Comparison of ENCODE assay signal across 13 mouse cellular contexts in the genomic region with DNA sequence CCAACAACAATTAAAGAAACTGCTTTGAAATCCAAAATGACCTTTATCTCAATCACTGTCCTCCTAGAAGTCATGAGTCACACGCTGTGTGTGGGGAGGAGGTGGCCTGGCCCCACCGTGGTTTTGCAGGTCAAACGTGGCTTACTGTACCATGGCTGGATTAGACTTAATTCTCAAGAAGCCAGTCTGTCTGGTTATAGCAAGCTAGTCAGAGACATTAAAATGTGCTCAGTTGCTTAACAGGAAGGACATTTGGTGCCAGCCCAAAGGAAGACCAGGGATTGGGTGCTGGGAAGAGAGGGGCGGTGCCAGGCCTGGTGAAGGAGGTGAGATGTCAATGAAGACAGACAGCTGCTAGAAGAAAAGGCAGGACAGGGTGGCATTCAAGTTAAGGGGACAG.
A peak's percentile ranks its signal among the peaks of the same experiment; 100 is the strongest.
DNase-seq lines count a peak whose midpoint lies in the region; ATAC-seq and TF ChIP-seq lines count a peak whose summit lies in the region.
"Had no signal": no experiment of that assay in that cellular context is flagged by ENCODE, and none has a peak within 500 bp of the region (broad histone marks: within the 10 kb centered on the region; RNA-seq: fewer than 3 reads in every experiment).

No protein-coding gene starts in this region.

- H3K9ac ChIP-seq in kidney, postnatal 0 days (ENCODE audit: low read depth, low read length): no peak overlapping the region
- no peak overlapping the region for H3K9ac ChIP-seq in hindbrain, embryonic 12.5 days
- H3K9ac ChIP-seq in midbrain, embryonic 11.5 days (ENCODE audit: low read length): no peak overlapping the region

- WGBS in kidney, postnatal 0 days: 48% methylated on average over 4 of the region's 4 CpGs
- 90% methylated on average over 4 of the region's 4 CpGs for WGBS in hindbrain, embryonic 12.5 days
- WGBS in midbrain, embryonic 11.5 days: 86% methylated on average over 4 of the region's 4 CpGs
- 82% methylated on average over 4 of the region's 4 CpGs for WGBS in forebrain, embryonic 10.5 days

- no peaks in the 10 kb centered on the region for H3K27me3 ChIP-seq in kidney, postnatal 0 days (ENCODE audit: insufficient read depth, low read length)
- no peaks in the 10 kb centered on the region for H3K27me3 ChIP-seq in hindbrain, embryonic 12.5 days
- H3K27me3 ChIP-seq in midbrain, embryonic 11.5 days (ENCODE audit: control insufficient read depth, insufficient read depth, low read length): no peaks in the 10 kb centered on the region
- no peaks in the 10 kb centered on the region for H3K27me3 ChIP-seq in forebrain, embryonic 10.5 days (ENCODE audit: poor library complexity, severe bottlenecking)

- H3K27ac ChIP-seq in brown adipose tissue, adult 24 weeks (replicated peaks; ENCODE audit: low read depth, low read length): peak overlapping the region; percentile 86
- H3K27ac ChIP-seq in kidney, postnatal 0 days: no peak overlapping the region
- H3K27ac ChIP-seq in hindbrain, embryonic 12.5 days: no peak overlapping the region
- no peak overlapping the region for H3K27ac ChIP-seq in midbrain, embryonic 11.5 days (ENCODE audit: low read depth, low read length)
- H3K27ac ChIP-seq in forebrain, embryonic 10.5 days: no peak overlapping the region

- H3K4me1 ChIP-seq in brown adipose tissue, adult 24 weeks (ENCODE audit: control insufficient read depth, insufficient read depth, insufficient read length, low read length): no peaks in the 10 kb centered on the region
- H3K4me1 ChIP-seq in kidney, postnatal 0 days (replicated peaks; ENCODE audit: insufficient read depth, low read length): no peaks in the 10 kb centered on the region
- H3K4me1 ChIP-seq in hindbrain, embryonic 12.5 days: no peaks in the 10 kb centered on the region
- H3K4me1 ChIP-seq in midbrain, embryonic 11.5 days (ENCODE audit: control insufficient read depth, insufficient read depth, low read length): no peaks in the 10 kb centered on the region
- peaks cover 4% of the 10 kb centered on the region; the same call in 1 of the 2 replicates for H3K4me1 ChIP-seq in forebrain, embryonic 10.5 days

- no peaks in the 10 kb centered on the region for H3K9me3 ChIP-seq in kidney, postnatal 0 days (replicated peaks; ENCODE audit: low read length)
- H3K9me3 ChIP-seq in hindbrain, embryonic 12.5 days (replicated peaks): no peaks in the 10 kb centered on the region
- no peaks in the 10 kb centered on the region for H3K9me3 ChIP-seq in midbrain, embryonic 11.5 days (ENCODE audit: control insufficient read depth, low read length)
- H3K9me3 ChIP-seq in forebrain, embryonic 10.5 days: no peaks in the 10 kb centered on the region

- DNase-seq in lung, adult 18-20 months: peak; percentile 3 to 15
- no peak for DNase-seq in lung, postnatal 14 days
- peak; percentile 51 for DNase-seq in kidney, postnatal 0 days (ENCODE audit: low spot score)
- peak; percentile 25 for DNase-seq in urinary bladder, adult 2 months (ENCODE audit: low spot score)
- DNase-seq in midbrain, embryonic 11.5 days (ENCODE audit: low spot score, missing footprints): no peak
- no peak for DNase-seq in forebrain, embryonic 10.5 days (ENCODE audit: extremely low spot score, low spot score)
- DNase-seq: layer of hippocampus, adult 9-11 months; spleen, adult 18-20 months had no signal

- TF ChIP-seq CTCF in kidney, postnatal 0 days (IDR thresholded peaks at IDR 0.05; ENCODE audit: low read depth): no peak

- peak; percentile 84 for ATAC-seq in kidney, postnatal 0 days (replicated peaks; ENCODE audit: low FRiP score, low read depth)
- no peak for ATAC-seq in hindbrain, embryonic 12.5 days (ENCODE audit: low FRiP score)
- ATAC-seq in midbrain, embryonic 11.5 days (ENCODE audit: low FRiP score): no peak
- ATAC-seq: inflammation-experienced regulatory T-cells, adult 6 months had no signal

- no peak overlapping the region for H3K4me3 ChIP-seq in brown adipose tissue, adult 24 weeks (ENCODE audit: insufficient read depth, low read depth, low read length)
- no peak overlapping the region for H3K4me3 ChIP-seq in kidney, postnatal 0 days (replicated peaks; ENCODE audit: low read depth, low read length)
- H3K4me3 ChIP-seq in hindbrain, embryonic 12.5 days: no peak overlapping the region
- no peak overlapping the region for H3K4me3 ChIP-seq in midbrain, embryonic 11.5 days (ENCODE audit: low read depth, low read length)
- no peak overlapping the region for H3K4me3 ChIP-seq in forebrain, embryonic 10.5 days
- H3K4me3 ChIP-seq: myocyte had no signal

- no peaks in the 10 kb centered on the region for H3K36me3 ChIP-seq in kidney, postnatal 0 days (ENCODE audit: insufficient read depth, low read length)
- no peaks in the 10 kb centered on the region for H3K36me3 ChIP-seq in hindbrain, embryonic 12.5 days
- no peaks in the 10 kb centered on the region for H3K36me3 ChIP-seq in midbrain, embryonic 11.5 days (ENCODE audit: control insufficient read depth, insufficient read depth, low read length)
- H3K36me3 ChIP-seq in forebrain, embryonic 10.5 days (replicated peaks): no peaks in the 10 kb centered on the region
- H3K36me3 ChIP-seq: G1E had no signal

- no peak overlapping the region for H3K4me2 ChIP-seq in kidney, postnatal 0 days (ENCODE audit: low read length)
- H3K4me2 ChIP-seq in hindbrain, embryonic 12.5 days (replicated peaks): no peak overlapping the region
- H3K4me2 ChIP-seq in midbrain, embryonic 11.5 days: no peak overlapping the region

Comparison
In these comparisons a context has a peak if more than half of its experiments do, and no peak if none do; other contexts are left out.
1. DNase-seq: peak in lung, adult 18-20 months (2 of 2), kidney, postnatal 0 days (single experiment) and urinary bladder, adult 2 months (single experiment); none in lung, postnatal 14 days (single experiment), midbrain, embryonic 11.5 days (single experiment) and forebrain, embryonic 10.5 days (single experiment).